In the genomic region with DNA sequence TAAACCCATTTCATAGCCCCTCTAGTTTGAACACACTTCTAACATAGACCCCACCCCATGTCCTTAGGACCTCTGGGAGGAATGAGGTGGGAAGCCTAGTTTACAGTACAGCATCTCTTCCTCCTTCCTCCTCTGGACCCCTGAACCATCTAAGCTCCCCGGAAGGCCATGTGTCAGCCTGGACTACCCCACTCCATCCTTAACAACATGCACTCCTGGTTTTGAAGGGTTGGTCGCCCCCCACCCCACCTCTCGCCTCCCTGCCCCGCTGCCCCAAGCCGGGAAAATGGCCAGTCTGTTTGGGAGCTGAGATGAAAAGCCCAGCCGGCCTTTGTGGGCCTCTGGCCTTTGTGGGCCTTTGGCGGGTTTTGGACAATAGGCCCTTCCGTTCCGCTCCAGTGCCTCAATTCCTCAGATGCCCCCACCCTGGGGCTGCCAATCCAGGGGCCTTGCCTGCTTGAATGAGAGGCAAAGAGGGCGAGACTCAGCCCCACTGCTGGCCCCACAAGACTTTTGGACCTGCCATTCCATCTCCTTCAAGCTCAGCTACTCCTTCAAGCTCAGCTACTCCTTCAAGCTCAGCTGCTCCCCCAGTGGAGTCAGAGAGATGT, we compare ENCODE assay signal across 7 mouse cellular contexts. TPM values are rescaled to one million over a fixed set of nuclear protein-coding genes. Genes with fewer than 3 reads are reported as not detected.
"Had no signal": no experiment of that assay in that cellular context is flagged by ENCODE, and none has a peak within 500 bp of the region (broad histone marks: within the 10 kb centered on the region; RNA-seq: fewer than 3 reads in every experiment).

No protein-coding gene starts in this region.

RNA-seq across cellular contexts. Expression of gene Cntfr, which starts 10.9 kb away (rescaled TPM):
- polyA plus RNA-seq: macrophage had no signal

RNA-seq across cellular contexts. Expression of gene Arid3c, which starts 45.0 kb away (rescaled TPM):
- polyA plus RNA-seq: limb, embryonic 12.5 days; liver, embryonic 13.5 days; liver, postnatal 0 days; lung, embryonic 15.5 days; macrophage; spleen, adult 2 months; stomach, embryonic 15.5 days had no signal
